Mouse (Mus musculus) right cerebral cortex, adult 2 months (tissue): ENCODE measurements around the gene Gramd4.

Source experiments
- DNase-seq, 2 experiments: peaks; one replicate each; pipeline ENCODE4 v3.0.0; 2021 to 2022; ENCODE audit warnings: low spot score in 2 of 2

The Gramd4 gene

DNA sequence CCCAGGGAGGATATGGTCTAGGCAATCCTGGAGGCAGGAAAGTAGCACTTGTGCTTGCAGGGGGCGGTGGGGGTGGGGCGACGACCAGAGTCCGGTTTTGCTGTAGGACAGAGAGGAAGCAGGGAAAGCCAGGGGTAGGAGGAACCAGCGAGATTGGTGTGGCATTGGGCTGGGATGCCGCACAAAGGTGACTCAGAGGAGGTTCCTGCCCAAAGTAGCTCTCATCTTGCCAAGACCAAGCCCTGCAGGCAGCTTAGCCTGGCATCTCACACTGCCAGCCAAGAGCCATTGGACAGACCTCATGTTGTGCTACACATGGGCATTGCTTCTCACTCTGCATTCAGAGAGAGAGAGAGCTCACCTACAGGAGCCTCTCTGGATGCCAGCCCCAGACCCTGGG lies at the start of gene Gramd4:
Gramd4 (plus strand) TSS at position 283 of the 400 bp plus-strand sequence.
- no peak for DNase-seq

DNA sequence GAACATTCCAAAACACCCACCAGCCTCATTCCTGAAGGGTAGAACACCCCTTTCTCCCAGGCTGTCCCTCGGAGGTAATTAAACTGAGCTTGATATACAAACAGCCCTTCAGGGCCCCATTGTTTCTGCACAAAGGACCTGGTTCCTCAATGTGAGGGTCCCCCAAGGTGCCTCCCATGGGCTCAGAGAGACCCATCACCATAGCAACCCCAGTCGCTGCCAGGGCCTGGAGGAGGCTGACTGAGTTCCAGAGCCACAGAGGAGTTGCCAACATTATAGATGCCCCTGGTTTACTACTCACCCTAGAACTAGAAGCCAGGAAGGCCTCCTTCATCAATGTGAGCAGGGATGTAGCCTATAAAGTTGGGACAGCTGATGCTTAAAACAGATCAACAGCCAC lies 44.4 kb upstream of the Gramd4 start:
- no peak for DNase-seq

DNA sequence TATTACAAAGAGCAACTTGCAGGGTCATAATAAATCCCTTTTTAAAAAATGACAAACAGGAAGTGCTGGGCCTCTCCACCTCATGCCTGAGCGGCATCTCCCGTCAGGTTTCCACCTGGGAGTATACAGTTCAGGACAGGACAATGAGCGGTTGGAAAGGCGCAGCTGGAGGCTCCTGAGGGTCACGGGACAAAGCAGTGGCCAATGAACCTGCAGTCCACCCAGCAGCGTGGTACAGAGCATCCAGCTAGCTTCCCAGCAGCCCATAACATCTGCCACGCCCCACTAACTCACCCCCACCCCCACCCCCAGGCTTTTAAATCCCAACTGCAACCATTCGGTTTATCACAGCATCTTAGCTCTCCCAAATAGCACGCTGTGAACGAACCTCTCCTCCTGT lies 43.8 kb upstream of the Gramd4 start:
- no peak for DNase-seq

DNA sequence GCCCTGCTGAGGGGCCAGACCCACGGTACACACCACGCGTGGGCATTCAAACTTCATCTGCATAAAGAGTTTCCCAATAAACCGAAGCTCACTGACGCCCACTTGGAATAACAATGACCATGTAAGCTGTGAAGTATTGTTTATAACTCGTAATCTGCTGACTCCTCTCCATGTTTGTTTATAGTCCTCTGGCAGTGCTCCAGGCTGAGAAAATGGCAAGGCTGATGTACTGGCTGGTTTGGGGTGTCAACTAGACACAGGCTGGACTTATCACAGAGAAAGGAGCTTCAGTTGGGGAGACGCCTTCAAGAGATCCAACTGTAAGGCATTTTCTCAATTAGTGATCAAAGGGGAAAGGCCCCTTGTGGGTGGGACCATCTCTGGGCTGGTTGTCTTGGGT lies 42.5 kb upstream of the Gramd4 start:
- no peak for DNase-seq

DNA sequence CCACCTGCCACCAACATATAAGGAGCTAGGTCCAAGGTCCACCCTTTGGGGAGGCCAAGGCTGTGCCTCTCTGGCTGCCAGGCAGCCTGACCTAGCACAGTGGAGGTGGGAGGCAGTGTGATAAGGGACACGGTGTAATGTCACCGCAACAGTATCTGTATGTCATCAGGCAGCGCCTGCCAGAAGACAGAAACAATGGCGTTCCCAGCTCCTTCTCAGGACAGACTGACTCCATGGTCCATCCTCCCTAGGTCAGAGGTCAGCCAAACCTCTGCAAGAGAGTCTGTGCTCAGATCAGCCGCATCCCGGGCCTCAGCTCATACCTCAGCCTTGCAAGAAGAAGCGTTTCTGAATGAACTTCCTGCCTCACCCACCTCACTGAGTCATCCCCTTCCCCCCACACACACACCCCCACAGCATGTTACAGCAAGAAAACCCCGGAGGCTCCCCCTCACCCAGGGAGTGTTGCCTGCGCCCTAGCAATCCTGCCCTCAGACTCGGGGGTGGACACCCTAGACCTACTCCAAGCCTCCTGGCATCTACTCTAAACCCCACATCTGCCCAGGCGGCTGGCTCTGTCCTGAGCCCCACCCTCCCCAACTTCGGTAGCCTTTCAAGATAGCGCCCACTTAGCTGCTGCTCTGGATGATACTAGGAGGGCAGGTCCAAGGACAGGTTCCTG lies 41.5 kb upstream of the Gramd4 start:
- DNase-seq = peak; percentile 18 to 38

DNA sequence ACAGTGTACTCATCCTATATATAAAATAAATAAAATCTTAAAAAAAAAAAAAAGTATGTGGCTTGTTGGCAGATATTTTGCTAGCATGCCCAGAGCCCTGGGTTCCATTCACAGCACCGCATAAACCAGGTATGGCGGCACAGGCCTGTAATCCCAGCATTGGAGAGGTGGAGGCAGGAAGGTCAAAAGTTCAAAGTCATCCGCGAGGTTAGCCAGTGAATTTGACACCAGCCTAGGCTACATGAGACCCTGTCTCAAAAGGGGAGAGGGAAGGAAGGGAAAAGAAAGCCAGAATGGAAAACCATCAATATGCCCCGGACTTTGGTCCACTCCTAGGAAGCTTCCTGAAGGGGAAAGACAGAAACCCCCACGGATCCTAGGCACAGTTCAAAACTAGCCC lies 40.2 kb upstream of the Gramd4 start:
- DNase-seq = no peak

DNA sequence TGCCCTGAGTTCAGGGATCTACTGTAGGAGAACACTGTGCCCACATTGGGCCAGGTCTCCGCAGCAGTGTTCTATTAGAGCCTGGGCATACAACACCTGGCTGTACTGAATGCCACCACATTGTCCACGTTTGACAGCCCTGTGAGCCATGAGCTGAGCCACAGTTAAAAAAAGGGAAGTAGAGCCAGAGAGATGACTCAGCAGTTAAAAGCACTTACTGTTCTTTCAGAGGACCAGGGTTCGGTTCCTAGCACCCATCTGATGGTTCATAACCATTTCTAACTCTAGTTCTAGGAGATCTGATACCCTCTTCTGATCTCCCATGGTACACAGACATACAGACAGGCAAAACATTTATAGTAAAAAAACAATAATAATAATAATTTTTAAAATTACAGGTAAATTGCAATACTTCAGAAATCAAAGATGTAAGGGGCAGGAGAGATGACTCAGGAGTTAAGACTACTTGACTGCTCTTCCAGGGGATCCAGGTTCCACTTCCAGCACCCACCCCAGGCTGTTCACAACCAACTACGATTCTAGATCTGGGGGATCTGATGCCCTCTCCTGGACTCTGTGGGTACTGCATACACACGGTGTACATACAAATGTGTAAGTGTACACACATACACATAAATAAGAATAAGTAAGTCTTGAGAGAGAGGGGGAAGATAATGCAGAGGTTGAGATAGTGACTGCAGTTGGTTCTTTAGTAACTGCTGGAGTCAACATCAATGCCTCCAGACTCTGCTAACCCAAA lies 38.6 kb upstream of the Gramd4 start:
- no peak for DNase-seq

DNA sequence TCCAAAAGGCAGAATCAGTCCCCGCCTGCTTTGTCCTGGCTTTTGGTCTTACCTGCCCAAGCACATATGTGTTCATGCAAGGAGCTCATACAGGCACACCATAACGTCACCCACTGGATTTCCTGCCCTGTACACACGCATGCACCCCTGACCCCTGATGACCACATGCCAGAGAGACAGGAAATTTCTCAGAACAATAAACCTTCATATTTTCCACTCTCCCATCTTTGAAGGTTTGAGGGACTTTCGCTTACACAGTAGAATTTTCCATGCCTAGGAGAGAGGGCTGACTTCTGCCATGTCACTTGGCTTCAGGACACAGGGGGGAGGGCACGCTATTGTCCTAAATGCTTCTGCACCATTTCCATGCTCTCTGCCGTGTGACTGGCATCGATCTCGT lies 37.5 kb upstream of the Gramd4 start:
- no peak for DNase-seq

DNA sequence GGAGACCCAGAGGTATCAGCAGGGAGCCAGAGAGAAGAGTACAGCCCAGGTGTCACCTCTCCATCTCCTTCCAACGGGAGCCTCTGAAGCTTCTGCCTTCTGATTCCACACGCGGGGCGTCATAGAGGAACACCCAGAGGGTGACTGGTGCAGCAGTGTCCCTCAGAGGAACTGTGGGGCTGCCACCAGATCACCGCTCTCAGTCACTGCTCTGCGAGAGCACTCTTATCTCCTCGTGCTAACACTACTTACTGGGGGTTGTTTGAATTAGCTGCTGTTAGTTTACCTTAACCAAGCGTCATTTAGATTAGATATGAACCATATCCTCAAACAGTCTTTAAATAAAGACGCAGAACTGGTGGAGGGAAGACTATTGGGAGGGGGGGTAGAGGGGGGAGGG lies 36.2 kb upstream of the Gramd4 start:
- no peak for DNase-seq

DNA sequence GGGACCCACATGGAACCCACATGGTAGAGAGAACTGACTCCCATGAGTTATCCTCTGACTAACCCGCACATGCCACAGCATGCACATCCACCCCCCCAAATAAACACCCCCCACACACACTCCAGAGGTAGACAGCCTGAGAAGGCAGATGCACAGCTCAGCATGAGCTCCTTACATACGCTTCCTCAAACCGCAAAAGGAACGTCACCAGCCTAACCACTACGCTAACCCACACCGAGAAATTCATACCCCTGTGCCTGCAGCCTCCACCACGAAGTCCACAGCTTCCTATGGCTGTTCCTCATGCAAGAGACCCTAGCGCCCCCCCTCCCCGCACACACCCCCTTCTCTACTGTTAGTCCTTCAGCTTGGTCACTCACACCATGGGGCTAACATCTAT lies 35.5 kb upstream of the Gramd4 start:
- no peak for DNase-seq

DNA sequence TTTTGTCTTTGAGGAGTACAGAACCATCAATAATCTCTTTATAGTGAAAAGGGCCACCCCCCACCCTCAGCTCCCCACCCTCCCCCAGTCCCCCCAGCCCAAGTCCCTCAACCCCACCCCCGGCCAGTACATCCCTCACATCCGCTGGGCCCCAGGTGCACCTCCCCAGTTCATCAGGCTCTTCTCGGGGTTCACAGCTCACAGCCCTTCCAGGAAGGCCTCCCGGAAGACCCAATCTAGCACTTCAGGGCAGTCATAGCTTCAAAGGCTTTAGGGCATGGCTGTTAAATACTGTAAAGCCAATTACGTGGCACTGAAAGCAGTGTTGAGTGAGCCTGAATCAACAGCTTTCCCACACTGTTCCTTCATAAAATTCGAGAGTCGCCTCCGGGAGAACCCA lies 29.6 kb upstream of the Gramd4 start:
- DNase-seq = no peak

DNA sequence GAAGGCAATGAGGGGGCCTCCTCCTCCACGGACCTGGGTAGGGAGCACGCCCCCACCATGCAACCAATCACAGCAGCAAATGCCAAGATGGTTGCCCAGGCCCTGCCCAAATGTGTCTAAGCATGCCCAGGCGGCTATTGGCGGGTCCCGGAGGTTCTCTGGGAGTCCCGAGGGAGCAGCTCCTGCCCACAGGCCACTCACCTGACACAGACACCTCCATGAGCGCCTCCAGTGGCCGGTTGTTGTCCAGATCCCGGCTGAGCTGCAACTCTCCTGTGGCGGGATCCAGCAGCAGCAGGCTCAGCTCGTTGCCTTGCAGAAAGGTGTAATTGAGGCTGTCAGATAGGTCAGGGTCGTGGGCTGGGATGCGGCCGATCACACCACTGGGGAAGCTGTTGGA lies 27.5 kb upstream of the Gramd4 start:
- DNase-seq = no peak

DNA sequence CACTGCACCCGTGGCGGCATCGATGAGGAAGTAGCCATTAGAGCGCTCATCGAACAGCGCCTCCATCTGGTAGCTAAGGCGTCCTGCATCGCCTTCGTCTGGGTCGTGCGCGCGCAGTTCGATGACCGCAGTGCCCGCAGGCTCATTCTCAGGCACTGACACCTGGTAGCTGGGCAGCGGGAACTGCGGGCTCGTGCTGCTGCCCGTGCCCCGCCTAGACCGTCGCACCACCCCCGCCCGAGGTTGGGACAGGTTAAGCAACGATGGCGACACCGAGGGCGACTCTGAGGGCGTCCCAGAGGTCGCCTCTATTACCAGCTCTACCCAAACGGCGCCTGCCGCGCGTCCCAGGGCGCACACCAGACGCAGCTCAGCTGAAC lies 24.7 kb upstream of the Gramd4 start:
- peak in 1 of 2 experiments; percentile 17 for DNase-seq

DNA sequence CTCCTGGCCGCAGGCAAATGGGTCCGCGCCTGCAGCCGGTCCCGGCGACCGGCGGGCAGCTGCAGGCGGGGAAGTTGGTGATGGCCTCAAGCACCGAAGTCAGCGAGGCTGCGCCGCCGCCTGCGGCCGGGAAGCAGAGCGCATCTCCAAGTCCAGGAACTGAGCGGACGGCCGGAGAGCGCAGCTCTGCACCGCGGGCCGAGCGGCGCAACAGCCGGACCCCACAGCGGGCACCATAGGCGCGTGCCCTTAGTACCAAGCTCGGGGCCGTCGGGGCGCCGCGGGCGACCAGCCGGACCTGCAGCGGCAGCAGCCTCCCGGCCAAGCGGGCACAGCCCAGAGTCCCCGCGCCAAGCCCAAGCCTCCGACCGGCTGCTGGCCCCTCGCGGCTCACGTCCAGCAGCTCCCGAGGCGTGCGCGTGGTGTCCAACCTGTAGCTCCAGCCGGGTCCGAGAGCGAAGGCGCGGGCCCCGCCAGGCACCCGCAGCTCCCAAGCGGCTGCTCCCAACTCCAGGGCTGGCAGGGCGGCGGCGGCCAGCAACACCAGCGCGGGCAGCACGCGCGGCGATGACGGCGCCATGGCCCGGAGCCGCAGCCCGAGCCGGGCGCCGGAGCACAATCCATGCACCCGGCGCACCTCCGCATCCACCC lies 24.2 kb upstream of the Gramd4 start, which contains the start of gene Celsr1:
Celsr1 (minus strand) TSS at position 587 of the 651 bp plus-strand sequence.
- DNase-seq = no peak

DNA sequence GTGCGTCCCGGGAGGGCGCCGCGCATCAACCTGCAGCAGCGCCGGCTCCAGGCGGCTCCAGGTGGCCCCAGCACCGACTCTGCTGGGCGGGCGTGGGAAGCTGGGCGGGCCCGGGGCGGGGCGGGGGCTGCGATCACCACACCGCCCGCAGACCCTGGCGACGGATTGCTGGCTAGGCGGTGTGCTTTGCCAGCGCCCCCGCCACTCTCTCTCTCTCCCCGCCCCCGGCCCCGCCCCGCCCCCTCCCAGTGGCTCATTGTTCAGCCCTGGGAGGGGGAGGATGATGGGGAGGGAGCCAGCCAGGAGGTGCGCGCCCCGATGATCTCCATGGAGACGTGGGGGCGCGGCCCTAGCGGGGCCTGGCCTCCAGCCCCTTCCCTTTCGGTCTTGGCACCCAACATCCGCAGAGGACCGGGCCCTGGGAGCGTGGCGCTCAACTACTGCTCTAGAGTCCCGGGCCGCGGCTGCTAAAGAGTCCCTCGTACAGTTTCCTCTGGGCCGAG lies 23.4 kb upstream of the Gramd4 start:
- no peak for DNase-seq

DNA sequence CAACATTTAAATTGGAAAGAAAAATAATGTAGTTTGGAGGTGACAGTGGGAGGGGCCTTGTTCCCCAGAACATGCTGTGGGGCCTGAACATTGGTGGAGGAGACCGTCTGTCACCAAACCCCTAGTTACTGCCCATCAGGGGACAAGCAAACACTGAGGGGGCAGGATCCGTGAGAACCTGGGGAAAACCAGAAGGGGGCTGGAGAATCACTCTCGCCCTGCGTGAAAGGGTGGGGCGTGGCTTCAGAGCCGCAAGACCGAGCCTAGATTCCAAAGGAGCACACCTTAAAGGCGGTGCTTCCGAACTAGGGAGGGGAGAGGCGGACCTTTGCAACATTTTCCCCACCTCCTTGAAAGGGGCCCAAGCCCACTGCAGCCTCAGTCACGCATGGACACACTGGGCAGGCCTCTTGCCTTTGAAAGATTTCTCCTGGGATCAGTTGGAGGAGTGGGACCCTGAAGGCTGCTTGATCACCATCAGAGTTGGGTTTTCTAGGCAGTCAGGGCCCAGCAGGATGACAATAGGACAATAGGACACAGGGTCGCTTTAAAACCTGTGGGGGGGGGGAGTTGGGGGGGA lies 22.6 kb upstream of the Gramd4 start:
- DNase-seq = no peak

DNA sequence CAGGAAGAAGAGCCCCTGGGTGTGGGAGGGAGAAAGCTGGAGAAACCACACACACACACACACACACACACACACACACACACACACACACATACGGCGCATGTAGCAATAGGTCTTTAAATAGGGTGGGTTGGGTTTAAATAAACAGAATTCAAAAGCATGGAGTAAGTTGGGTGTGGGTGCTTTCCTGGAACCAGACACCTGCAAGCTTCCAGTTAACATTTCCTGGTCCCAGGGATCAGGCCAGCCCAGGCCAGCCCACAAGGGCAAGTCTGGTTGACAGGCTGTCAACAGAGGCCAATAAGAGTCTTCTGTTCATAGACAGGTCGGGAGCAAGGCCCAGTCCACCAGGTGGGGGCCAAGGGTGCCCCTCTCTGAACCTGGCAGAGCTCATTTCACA lies 21.6 kb upstream of the Gramd4 start:
- no peak for DNase-seq

DNA sequence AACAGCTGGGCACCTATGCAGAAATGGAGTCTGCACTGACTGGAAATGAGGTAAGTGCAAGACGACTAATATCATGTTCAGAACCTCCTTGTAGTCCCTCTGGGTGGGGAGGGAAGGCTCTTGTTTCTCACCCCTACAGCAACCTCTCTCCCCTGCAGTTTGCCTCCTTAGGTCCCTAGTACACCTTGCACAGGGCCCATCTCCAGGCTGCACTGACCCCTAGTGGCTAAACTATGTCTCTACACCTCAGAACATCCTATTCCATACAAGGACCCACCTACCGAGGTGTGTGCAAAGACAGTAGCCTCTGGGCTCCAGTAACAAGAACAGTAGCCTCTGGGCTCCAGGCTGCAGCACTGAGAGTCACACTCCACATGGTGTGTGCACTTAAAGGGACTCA lies 18.7 kb upstream of the Gramd4 start:
- peak in 1 of 2 experiments; percentile 81 for DNase-seq

DNA sequence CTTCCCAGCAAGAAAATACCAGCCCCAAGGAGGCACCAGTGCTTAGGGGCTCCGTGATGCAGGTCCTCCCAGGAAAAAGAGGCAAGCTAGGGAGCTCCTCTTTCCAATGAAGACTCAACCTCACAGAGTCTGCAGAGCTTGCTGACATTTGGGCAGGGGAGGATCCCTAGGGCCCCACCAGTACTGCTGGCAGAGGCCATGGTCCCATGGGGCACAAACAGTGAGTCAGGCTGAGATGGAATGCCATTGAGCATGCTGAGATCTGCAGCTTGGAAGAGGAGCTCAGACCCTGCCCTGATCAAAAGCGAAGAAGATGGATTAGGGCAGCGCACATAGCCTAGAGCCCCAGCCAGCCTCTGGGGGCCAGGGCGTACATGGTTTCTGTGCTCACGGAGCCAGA lies 16.1 kb upstream of the Gramd4 start:
- no peak for DNase-seq

DNA sequence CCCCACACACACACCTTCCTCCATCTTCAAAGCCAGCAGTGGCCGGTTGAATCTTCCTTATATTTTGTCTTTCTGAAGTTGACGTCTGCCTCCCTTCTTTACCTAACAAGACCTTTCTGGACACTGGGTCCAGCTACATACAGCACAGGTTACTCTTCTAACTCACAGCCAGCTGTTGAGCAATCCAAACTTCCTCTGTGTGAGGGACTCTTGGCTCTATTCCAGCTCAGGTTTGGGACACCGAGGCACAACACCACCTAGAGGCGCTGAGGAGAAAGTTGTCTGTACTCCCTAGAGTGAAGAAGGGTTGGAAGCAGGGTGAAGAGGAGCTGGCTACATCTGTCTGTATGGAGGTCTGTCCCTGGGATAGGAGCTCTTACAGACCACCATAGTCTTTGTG lies 15.1 kb upstream of the Gramd4 start:
- DNase-seq = no peak

DNA sequence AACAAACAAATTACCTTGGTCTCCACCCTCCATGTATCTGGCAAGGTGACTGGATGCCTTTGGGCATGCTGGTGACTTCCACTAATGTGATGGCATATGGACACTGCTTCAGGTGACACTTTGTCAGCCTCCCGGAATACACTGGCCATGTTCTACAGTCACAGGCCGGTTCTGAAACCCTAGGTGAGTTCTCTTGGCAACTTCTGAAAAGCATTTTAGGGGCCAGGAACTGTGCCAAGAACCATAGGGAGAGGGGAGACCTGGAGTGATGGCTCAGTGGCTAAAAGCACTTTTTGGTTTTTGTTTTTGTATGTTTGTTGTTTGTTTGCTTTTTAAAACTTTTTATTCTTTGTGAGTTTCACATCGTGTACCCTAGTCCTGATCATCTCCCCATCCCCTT lies 8.0 kb upstream of the Gramd4 start:
- DNase-seq = no peak

DNA sequence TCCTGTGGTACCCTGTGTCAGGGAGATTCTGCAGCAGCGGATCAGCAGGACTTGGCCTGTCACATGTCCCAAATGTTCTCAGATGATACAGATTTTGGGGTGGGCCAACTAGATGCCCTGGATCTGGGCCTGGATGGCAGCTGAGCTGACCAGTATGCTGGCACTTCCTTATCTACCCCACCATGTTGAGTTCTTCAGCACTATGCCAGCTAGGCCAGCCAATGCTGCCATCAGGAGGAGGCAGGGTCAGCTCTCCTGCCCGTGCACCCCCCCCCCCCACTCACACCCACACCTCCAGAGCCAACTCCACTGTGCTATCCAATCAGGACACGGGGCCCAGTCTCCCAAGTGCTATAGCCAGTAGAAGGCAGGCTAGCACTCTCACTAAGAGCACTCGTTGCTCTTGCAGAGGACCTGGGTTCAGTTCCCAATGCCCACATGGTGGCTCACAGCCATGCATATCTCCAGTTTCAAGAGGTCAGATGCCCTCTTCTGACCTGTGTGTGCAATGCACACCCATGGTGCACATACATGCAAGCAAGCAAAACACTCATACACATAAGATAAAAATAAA lies 7.2 kb upstream of the Gramd4 start:
- no peak for DNase-seq
